Mouse (Mus musculus) ES-Bruce4 (cell line): ENCODE data around the gene Grm8.

Experiments used
- CTCF ChIP-seq: IDR thresholded peaks from one replicate; pipeline ENCODE4 v1.8.1; 2011; ENCODE audit warnings: low read depth, low read length
- POLR2A ChIP-seq: IDR thresholded peaks from one replicate; pipeline ENCODE4 v1.8.1; 2011; ENCODE audit warnings: low read length; ENCODE audit not compliant: insufficient read depth

DNA sequence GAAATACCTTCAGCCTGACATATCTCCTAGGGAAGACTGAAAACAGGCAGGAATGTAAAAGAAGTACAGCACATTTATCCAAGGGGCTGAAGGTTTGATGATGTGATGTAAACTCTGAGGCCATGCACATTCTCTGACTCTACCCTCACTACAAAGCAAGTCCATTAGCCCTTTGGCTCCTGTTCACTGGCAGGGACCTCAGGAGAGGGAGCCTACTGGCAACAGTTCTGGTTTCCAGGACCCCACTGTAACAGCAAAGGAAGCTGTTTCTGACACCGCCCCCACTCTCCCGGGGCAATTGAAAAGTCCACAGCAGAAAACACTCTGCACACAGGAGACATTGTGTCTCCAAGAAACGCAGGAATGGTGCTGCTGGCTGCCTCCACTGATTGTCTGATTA is 817.6 kb downstream of the Grm8 start:
- TF ChIP-seq CTCF (no peak), POLR2A (no peak)
